Mouse (Mus musculus) thymus, postnatal 0 days (tissue): Measurements from ENCODE around the gene Slc35b2. TPM values are rescaled to one million over a fixed set of nuclear protein-coding genes. Genes with fewer than 3 reads are reported as not detected.

Experiments used
- DNase-seq: peaks from one replicate; pipeline ENCODE4 v3.0.0-alpha.2; 2015; ENCODE audit warnings: low spot score
- polyA plus RNA-seq: library from polyadenylated mRNA; unstranded; fragments of >200 nt; fragmentation: Nextera tagmentation; extraction: Ambion mirVana; gene quantifications from 2 replicates; pipeline ENCODE4 v1.2.1, GENCODE M21; 2015

The Slc35b2 gene
- polyA plus RNA-seq, 1 experiment from 2014 or later, result 95.8 TPM

DNA sequence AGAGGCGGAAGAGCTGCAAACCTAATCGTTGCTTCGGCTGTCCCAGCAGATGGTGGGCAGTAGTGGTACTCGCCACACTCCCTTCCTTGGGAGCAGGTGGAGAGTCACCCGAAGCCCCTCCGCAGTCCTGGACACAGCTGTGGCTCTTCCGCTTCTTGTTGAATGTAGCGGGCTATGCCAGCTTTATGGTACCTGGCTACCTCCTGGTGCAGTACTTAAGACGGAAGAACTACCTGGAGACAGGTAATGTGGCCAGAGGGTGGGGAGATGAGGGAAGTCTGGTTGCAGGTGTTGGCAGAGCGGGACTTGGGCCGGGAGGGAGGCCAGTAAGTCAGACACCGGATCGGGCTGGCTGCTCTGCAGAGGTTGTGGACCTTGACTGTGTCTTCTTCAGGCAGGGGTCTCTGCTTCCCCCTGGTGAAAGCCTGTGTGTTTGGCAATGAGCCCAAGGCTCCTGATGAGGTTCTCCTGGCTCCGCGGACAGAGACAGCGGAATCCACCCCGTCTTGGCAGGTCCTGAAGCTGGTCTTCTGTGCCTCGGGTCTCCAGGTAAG is 934 bp downstream of the Slc35b2 start:
- no peak for DNase-seq

DNA sequence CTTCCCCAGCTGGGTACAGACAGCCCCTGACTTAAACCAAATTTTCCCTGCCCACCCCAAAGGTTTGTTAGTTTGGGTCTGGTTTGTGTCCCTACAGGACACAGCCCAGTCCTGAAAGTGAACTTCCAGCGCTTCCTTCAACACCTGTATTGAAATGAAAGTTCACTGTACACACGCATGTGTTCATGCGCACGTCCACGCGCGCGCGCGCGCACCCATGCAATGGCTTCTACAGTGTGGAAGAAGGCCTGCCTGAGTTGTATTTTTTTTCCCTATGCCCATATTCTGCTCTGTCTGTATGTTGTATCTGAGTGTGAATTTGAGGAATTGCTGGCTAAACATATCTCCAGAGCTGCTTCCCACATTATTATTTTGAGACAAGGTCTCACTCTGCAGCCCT is 1.4 kb downstream of the Slc35b2 start:
- DNase-seq, result no peak

DNA sequence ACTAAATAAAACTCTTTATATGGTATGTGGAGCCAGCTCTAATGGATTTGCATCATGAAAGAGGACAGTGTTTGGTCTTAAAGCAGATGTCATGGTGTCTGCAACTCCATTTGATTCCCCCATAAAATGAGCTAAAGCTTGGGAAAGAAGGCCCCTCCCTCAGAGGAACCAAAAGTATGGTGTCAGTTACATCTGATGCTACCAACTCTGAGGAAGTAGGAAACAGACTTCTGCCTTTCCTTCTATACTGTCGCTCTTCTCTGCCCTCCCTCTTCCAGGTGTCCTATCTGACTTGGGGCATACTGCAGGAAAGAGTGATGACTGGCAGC is 2.3 kb downstream of the Slc35b2 start:
- DNase-seq, result no peak

DNA sequence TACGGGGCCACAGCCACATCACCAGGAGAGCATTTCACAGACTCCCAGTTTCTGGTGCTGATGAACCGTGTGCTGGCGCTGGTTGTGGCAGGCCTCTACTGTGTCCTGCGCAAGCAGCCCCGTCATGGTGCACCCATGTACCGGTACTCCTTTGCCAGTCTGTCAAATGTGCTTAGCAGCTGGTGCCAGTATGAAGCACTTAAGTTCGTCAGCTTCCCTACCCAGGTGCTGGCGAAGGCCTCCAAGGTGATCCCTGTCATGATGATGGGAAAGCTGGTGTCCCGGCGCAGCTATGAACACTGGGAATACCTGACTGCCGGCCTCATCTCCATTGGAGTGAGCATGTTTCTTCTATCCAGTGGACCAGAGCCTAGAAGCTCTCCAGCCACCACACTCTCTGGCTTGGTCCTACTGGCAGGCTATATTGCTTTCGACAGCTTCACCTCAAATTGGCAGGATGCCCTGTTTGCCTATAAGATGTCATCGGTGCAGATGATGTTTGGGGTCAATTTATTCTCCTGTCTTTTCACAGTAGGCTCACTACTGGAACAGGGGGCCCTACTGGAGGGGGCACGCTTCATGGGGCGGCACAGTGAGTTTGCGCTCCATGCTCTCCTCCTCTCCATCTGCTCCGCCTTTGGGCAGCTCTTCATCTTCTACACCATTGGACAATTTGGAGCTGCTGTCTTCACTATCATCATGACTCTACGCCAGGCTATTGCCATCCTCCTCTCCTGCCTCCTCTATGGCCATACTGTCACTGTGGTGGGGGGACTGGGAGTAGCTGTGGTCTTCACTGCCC is 2.9 kb downstream of the Slc35b2 start:
- DNase-seq, result no peak

DNA sequence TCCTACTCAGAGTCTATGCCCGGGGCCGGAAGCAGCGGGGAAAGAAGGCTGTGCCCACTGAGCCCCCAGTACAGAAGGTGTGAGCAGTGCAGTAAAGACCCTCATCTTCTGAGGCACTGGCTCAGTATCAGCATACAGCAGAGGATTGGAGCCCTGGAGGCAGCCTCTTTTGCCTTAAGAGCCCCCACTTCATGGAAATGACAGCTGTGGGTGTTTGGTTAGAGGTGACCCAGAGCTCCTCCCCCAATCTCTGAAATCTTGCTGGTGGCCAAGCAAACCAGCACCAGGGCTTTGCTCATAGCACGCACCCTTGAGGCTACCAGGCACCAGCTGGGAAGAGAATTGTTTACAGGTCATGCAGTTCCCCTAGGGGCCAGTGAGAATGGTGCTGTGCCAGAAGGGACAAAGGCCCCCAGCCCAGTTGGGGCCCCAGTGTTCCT is 3.5 kb downstream of the Slc35b2 start:
- DNase-seq, result no peak

DNA sequence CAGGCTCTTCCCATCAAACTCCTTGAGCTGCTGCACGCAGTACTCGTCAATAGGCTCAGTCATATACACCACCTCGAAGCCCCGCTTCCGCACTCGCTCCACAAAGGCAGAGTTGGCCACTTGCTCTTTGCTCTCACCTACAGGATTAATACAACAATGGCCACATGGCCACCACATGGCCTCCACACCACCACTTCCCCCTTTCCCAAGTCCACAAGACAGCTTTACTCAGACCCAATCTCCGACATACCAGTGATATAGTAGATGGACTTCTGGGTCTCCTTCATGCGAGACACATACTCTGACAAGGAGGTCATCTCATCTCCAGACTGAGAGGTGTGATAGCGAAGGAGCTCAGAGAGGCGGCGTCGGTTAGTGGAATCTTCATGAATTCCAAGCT is 5.3 kb downstream of the Slc35b2 start:
- no peak for DNase-seq

DNA sequence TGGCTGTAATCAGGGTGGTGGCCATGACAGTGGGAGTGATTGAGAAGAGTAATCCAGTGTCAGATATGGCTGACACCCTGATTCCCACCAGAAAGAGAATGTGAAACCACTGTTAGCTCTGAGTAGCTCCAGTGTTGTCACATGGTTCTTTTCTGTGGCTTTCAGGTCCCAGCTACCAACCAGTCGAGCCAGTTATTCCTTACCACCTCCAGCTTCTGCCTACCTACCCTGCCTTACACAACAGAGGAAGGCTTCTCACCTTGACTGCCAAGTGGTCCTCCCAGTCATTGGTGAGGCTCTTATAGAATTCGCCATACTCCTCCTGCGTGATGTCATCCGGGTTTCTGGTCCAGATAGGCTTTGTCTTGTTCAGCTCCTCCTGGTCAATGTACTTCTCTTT is 6.3 kb downstream of the Slc35b2 start:
- no peak for DNase-seq

DNA sequence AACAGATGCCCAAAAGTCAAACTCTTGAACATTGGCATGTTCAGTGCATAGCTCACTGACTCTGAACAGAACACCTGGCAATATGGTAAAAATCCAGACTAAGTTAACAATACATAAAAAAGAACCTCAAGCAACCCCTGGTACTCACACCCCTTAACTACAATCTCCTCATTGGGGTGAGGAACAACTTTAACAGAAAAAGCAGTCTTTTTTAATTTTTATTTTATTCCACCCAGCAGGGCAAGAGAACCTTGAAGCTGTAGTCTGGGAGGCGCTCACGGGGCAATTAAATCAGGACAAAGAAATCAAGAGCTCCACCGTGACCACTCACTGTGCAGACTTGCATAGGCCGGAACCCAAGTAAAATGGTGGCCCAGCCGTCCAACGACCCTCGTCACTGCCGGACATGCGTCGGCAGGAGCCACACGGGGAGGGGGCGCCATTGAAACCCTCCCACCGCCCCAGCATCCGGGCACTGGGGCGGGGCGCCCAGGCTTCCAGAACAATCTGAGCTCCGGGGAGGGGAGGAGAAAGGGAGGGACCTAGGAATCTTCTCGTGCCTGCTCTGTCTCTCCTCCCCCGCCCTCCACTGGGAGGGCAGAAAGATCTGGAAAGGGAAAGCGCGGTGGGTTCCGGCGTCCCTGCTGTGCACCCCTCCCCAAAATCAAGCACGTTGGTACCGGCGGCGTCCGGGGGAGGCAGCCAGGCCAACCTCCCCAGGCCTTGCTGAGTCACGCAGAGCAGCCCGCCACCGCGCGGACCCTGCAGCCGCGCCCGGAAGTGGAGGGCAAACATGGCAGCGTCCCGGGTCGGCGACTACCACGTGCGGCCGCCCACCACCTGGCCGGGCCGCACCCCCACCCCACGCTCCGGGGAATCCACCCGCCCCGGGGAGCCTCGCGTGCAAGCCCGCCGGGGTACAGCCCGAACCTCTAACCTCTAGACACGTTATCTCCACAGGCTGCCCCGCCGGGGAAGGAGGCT is 8.7 kb downstream of the Slc35b2 start:
- peak; percentile 76 for DNase-seq

DNA sequence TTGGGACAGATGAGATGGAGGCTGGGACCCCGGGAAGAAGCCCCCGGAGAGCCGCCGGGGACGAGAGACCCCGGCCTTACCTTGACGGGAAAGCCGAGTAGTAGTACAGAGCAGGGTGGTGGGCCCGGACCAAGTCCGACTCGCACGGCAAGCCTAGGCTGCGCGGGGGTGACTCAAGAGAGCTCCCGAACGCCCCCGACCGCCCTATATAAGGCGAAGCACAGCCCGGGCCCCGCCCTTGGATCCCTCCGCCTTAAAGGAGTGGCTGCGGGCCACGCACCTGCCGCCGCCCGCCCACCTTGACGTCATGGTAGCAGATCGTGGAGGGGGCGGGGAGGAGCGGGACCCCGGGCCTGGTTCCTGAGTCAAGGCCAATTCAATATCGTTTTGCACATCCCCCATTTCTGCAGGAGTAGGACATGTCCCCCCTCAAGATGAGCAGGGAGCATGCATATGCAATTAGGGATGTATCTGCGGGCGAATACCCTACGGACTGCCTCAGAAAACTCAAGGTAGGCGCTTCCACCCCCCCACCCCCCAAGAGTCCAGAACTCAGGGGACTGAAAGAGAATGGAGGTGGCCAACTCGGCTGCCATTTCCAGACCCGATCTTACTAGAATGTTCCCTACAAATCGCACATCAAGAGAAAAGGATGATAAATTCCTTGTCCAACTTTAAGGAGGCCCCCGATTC is 9.6 kb downstream of the Slc35b2 start, which contains the start of gene Hsp90ab1:
Hsp90ab1 (minus strand) TSS at position 185 of the 693 bp plus-strand sequence.
- DNase-seq, result peak; percentile 99

DNA sequence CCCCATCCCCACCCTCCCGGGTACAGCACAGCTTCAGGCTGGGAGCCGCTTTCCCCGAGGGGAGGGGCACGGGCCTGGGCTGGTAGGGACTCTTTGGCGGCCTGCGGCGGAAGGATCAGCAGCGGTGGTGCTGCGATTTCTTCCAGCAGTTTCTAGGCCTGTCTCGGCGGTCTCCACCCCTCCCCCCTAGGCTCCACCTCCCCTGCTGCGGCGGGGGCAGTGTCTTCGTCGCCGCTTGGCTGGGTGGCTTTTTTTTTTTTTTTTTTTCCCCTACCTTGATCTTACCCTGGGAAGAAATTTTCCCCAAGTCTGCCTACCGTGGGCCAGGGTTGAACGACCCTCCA is 10.1 kb downstream of the Slc35b2 start:
- DNase-seq, result peak; percentile 95

DNA sequence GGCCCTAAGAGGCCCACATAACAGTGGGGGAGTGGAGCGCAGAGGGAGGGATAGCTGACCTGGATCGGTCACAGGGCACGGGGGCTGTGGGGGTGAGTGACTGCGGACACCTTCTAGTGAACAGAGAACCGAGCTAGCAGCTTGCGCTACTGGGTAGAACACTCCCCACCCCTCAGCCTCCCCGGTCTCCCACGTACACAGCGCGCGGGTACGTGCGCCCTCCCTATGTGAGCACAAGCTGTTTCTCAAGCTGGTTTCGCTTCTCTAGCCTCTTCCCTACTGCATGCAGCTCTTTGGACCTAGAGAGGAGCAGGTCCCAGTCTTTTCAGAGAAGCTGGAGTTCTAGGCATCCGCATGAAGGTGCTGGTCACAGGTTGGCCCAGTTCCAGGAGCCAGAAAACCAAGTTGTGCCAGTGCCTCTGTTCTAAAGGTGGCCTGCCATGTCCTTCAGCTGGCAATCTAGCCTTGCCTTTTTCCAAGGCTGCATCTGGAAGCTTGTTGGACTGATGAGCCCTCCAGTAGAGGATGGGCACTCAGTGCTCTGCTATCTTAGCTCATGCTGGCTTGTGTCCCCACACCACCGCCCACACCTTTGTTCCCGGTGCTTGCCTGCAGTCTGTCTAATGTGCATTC is 10.6 kb downstream of the Slc35b2 start:
- DNase-seq, result peak; percentile 80

DNA sequence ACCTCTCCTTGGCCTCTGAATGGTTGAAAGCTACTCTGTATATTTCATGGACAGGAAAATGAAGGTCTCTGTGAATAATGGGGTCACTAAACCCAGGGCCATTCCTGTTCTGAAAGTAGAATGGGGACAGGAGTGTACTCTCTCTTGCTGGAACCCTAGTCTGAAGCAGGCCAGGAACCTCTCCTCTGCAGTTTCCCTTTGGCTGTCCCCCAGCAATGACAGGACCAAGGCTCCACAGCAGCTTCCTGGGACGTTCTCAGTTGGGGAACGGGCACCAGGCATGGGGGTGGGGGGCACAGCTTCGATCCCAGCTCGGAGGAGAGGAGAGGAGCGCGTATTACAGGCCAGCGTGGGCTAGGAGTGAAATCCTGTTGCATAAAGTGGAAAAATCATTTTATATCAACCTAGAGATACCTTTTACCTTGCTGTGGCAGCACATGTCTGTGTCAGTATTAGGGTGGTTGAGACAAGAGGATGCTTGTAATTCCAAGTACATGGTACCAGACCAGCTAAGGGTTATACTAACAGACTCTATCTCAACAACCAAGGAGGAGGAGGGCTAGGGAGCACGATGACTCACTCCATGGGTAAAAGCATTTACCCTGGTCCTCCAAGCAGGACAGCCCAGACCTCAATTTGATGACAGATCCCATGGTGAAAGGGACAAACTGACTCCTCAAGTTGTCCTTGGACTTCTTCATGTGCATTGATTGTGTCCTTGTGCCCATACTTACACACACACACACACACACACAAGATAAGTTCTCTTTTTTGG is 11.6 kb downstream of the Slc35b2 start:
- no peak for DNase-seq

DNA sequence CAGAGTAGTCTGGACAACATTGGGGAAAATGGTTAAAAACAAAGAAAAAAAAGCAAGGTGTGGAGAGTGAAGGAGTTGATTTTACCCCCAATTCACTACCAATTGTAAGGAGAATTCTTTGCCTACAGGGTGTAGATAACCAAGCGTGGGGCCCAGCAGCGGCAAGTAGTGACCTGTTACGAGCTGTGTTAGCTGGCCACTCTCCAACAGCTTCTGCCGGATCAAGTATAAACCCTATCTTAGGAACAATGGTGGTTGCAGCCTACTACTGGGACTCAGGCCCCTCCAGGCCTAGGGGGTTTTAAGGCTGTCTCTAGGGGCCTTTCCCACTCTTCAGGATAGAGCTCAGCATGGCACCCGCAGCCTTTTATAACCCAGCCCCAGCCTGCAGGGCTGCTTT is 14.6 kb downstream of the Slc35b2 start:
- DNase-seq, result no peak

DNA sequence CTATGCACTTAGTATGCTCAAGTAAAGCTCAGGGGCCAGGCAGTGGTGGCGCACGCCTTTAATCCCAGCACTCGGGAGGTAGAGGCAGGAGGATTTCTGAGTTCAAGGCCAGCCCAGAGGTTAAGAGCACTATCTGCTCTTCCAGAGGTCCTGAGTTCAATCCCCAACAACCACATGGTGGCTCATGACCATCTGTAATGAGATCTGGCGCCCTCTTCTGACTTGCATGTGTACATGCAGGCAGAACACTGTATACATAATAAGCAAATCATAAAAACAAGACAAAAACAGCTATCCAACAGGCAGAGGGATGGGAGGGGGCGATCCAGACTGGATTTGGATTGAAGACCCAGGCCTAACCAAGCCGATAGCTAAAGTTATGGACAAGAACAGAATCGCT is 15.2 kb downstream of the Slc35b2 start:
- DNase-seq, result peak; percentile 57

DNA sequence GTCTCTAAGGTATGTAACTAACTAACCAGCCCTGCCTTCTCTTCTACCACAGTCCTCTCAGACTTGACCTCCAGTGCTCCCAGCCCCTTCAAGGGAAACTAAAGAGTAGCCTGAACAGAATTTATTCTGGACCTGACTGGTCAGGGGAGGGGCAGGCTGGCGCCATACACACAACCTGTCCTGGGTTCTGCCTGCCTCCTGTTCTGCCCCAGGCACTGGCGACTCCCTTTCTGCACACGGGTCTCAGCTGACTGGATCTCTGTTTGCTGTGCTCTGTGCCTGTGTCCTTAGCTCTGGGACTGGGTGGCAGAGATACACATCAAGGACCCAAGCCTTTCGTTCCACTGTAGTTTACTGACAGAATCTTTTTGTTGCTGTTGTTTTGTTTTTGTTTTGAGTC is 15.9 kb downstream of the Slc35b2 start:
- no peak for DNase-seq

DNA sequence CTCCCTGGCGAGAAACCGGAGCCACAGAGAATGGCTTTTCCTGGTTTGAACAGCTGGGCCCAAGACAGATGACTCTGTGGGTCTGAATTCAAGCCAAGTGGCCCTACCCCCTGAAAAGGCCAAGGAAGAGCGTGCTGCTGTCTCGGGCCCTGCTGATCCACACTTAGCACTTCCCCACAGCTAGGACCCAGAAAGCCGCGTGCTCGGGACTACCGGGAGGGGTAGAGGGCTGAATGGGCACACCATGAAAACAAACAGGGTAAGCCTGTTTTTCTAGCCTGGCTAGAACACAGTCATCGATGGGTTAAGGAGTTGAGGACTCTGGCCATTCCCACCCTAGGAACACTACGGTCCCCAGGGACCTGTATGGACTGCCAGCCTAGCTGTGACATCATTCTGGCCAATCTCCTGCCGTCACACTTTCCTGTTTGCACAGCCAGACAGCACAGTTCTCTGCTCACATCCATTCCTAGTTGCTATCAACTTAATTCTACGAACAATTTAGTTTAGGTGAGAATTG is 17.3 kb downstream of the Slc35b2 start:
- DNase-seq, result no peak

DNA sequence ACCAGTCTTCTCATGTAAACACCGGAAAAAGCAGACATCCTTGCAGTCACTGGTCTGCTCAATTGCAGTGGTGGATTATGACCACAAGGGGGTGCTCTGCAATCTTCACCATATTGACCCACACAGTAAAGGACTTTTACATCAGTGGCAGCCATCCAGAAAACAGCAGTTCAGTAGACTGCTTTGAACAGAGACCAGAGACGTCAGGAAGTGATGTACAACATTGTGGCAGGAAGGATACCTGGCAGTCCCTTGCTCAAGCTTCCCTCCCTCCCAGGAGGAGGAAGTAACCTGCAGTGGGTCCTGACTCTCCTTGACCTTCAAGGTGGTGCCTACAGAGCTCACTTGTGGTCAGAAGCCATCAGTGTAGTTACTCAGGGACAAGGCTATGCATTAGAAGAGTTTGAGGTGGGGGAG is 17.9 kb downstream of the Slc35b2 start:
- peak; percentile 83 for DNase-seq

DNA sequence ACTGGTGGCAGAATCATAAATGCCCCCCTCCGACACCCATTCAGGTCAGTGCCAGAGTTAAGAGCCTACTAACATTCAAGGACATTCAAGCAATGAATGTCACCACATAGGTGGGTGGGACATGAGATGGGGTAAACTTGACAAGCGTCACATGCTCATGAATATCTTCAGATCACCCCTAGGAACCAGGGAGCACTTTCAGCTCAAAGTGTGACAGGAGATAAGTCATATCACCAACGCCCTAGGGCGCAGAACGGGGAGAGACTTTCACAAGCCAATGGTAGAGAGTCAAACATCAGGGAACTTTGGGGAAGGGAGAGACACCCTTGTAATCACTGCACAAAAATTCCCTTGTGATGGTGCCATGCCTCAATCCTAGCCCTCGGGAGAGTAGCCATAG is 18.5 kb downstream of the Slc35b2 start:
- DNase-seq, result no peak

DNA sequence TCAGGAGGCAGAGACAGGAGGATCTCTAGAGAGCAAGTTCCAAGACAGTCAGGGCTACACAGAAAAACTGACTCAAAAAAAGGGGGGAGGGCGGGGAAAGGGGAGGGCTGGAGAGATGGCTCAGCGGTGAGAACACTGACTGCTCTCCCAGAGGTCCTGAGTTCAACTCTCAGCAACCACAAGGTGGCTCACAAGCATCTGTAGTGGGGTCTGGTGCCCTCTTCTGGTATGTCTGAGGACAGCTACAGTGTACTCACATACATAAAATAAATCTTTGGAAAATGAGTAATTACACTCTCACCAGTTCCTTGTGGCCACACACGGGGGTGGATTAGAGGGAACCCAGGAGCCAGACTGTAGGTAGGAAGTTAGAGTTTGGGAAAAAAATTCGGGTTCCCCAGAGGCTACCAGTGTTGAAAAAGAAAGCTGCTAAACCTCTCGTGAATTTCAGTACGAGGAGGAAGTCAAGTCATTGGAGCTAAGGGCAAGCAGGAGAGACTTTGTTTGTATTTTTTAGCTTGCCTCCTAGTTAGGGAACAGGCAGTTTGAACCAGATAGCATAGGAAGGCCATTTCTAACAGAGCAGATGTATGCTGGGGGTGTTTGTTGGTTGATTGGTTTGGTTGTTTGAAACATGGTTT is 19.2 kb downstream of the Slc35b2 start:
- DNase-seq, result peak; percentile 49
